Mouse (Mus musculus): ENCODE data around the gene Stub1. TPM values are rescaled to one million over a fixed set of nuclear protein-coding genes. Genes with fewer than 3 reads are reported as not detected.

The Stub1 gene
- total RNA-seq, 1 experiment from 2014 or later, result 84.7 TPM

GRCm38 (mm10) chr17:25869498-25869897 is 36.3 kb upstream of the Stub1 start:
- no peak for ATAC-seq (replicated peaks; ENCODE audit: low read depth, poor library complexity, severe bottlenecking)

GRCm38 (mm10) chr17:25868601-25869191 is 35.5 kb upstream of the Stub1 start, which contains the start of gene Mcrip2:
Gene Mcrip2, minus strand, starts transcription at chr17:25868764.
- ATAC-seq (replicated peaks; ENCODE audit: low read depth, poor library complexity, severe bottlenecking), result peak; percentile 89

GRCm38 (mm10) chr17:25867836-25868600 is 34.8 kb upstream of the Stub1 start:
- ATAC-seq (replicated peaks; ENCODE audit: low read depth, poor library complexity, severe bottlenecking), result peak; percentile 46

GRCm38 (mm10) chr17:25867509-25867835 is 34.3 kb upstream of the Stub1 start:
- ATAC-seq (replicated peaks; ENCODE audit: low read depth, poor library complexity, severe bottlenecking), result peak; percentile 19; the same call in 1 of the 2 replicates

DNA sequence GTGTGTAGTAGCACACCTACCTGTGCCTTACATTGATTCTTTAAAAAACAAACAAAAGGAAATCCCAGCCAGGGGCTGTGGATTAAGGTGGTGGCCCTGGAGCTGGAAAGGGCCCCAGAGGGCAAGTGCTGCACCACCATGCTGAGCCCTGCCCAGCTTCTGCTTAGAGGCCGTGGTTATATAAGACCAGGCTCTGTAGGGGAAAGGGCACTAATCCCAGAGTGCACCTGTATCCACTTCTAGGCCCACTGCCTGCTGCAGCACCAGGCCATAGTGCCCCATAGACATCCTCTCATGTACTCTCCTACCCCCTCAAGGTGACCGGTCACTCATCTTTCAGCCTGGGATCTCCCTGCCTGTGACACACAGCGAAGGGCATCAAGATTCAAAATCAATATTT is 33.0 kb upstream of the Stub1 start:
- ATAC-seq (replicated peaks; ENCODE audit: low read depth, poor library complexity, severe bottlenecking), result no peak

DNA sequence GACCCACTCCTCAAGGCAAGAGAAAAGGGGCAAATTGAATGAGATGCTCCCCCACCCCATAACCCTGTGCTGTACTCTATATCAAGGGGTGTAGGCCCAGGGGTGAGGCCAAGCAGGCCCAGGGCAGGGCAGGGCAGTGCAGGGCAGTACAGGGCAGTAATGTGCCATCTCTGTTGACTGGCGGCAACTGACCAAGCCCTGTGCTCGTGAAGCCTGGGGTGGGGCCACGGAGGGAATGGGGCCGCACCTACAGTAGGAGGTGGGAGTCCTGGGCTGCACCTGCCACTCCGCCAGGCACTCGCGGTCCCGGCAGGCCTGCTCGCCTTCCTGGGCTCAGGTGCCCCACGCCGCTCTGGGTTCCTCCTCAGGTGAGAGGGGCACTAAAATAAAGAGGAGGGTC is 32.1 kb upstream of the Stub1 start:
- no peak for ATAC-seq (replicated peaks; ENCODE audit: low read depth, poor library complexity, severe bottlenecking)

GRCm38 (mm10) chr17:25864311-25864710 is 31.1 kb upstream of the Stub1 start:
- no peak for ATAC-seq (replicated peaks; ENCODE audit: low read depth, poor library complexity, severe bottlenecking)

DNA sequence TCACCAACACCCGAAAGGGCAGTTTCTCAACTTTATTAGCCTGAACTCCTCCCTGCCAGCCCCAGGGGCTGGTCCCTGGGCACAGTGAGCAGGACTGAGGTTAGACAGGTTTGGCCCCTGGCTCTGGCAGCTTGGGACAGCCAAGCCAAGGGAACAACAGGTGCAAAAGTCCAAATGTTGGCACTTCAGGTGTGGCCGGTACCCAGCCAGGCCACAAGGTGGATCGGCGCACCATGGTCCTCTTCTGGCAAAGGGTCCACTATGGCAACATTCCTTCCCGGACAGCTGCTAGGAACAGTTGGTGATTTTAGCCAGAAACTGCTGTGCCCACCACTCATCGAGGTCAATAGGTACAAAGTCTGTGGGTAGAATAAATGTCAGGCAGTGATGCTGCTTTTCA is 30.5 kb upstream of the Stub1 start:
- ATAC-seq (replicated peaks; ENCODE audit: low read depth, poor library complexity, severe bottlenecking), result no peak

GRCm38 (mm10) chr17:25861704-25862612 is 28.8 kb upstream of the Stub1 start:
- ATAC-seq (replicated peaks; ENCODE audit: low read depth, poor library complexity, severe bottlenecking), result no peak

DNA sequence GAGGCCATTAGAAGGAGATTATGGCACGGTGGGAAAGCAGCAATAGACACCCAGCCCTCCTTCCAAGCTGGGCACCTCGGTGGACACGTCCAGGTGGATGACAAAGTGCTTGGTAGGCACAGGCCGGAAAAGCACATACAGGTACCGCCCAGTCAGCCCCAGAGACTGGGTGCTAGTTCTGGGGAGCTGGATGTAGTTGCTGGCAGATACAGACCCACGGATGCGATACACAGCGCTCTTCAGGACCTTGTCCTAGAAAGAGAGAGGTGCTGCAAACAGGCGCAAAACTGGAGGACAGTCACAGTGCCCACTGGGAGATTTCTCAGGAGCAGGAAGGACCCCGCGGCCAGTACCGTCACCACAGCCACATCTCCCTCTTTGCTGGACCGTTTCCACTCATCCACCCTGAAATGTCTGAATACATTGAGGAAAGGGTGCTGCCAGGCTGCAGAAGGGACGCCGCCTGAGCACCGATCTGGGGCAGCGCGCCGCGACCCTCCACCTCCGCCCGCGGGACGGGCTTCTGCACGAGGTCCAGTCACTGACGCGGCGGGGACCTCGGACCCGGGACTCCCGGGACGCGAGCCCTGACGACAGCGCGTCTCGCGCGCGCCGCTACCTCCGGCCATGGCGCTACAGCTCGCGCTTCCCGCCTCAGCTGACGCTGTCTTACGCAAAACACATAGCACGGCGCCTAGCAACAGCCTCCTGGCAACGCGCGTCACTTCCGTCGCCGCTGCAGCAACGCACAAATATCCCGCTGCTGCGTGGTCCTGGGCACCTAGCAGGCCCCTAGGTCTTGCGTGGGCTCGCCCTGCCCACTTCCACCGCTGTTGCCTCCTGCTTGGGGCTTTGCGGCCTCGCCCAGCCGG is 27.9 kb upstream of the Stub1 start, which contains the start of gene Wdr90:
TSS of gene Wdr90 (minus strand) at position 670 of the 872 bp plus-strand sequence.
- ATAC-seq (replicated peaks; ENCODE audit: low read depth, poor library complexity, severe bottlenecking), result peak; percentile 98

DNA sequence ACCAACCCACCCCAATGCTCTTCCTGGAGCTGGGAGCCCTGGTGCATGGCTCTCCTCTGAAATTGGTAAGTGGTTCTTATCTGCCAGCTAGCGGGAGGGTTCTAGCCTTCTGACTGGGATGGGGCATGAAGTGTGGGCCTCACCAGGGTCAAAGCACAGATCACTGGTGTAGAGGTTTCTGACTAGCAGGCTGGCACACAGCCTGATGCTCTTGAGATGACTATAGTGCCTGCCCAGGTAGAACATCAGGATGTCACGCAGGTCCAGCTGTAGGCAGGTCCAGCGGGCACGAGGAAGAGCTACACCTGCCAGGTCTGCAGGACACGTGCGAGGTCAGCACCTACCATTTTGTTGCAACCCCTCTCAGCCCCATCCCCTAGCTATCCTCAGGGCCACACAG is 27.0 kb upstream of the Stub1 start:
- ATAC-seq (replicated peaks; ENCODE audit: low read depth, poor library complexity, severe bottlenecking), result no peak

DNA sequence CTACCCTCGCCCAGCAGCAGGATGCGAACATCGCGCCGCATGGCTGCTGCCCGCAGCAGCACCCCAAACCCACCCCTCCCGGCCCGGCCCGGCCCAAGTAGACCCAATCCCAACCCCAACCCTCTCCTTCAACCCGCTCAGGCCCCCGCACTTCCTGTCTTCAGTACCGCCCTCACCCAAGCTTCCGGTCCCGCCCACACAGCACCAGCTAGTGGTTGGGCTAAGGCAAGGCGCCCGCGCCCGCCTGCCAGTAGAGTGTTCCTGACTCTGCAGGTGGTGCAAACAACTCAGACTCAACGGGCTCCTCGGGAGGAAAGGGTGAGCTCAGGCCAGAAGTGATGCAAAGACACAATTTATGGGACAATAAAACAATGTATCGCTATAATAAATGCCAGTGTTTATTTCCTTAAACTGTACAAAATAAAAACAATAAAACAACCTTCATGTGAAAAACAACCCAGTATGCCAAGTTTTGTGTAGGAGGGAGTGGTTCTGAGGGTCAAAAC is 11.2 kb upstream of the Stub1 start, which contains the start of gene Rhot2:
TSS of gene Rhot2 (minus strand) at position 456 of the 506 bp plus-strand sequence.
- peak; percentile 98 for ATAC-seq (replicated peaks; ENCODE audit: low read depth, poor library complexity, severe bottlenecking)

- no peak; the same call in 1 of the 2 replicates for ATAC-seq (replicated peaks; ENCODE audit: low read depth, poor library complexity, severe bottlenecking)
Observed at GRCm38 (mm10) chr17:25843636-25844395, 10.6 kb upstream of the Stub1 start.

- no peak for ATAC-seq (replicated peaks; ENCODE audit: low read depth, poor library complexity, severe bottlenecking)
Observed at GRCm38 (mm10) chr17:25843122-25843521, 9.9 kb upstream of the Stub1 start.

DNA sequence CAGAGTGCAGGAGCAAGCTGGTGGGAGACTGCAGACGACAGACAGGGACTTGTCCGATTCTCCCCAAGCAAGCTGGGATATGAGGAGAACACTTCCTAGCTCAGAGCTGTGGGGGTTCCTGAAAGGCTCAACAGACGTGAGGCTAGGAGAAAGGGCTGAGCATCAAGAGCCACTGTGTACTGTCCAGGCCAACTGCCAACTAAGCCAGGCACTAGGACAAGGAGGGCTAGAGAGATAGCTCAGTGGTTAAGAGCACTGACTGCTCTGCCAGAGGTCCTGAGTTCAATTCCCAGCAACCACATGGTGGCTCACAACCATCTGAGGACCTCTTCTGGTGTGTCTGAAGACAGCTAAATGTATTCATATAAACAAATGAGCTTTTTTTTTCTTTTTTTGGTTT is 9.3 kb upstream of the Stub1 start:
- ATAC-seq (replicated peaks; ENCODE audit: low read depth, poor library complexity, severe bottlenecking), result no peak

GRCm38 (mm10) chr17:25841117-25841880 is 8.1 kb upstream of the Stub1 start, which contains the start of gene Gm20683:
Gene Gm20683, minus strand, starts transcription at chr17:25841763.
- ATAC-seq (replicated peaks; ENCODE audit: low read depth, poor library complexity, severe bottlenecking), result no peak

GRCm38 (mm10) chr17:25840519-25840918 is 7.3 kb upstream of the Stub1 start:
- ATAC-seq (replicated peaks; ENCODE audit: low read depth, poor library complexity, severe bottlenecking), result no peak

Measured in common myeloid progenitor, adult 5-6 weeks (primary cell).